Mouse (Mus musculus): ENCODE results near the gene Ttc21a. TPM values are rescaled to one million over a fixed set of nuclear protein-coding genes. Genes with fewer than 3 reads are reported as not detected.

Ttc21a gene
- total RNA-seq, 2 experiments from 2014 or later, result 1.1 to 2.6 TPM

GRCm38 (mm10) chr9:119939646-119940045 lies 2.2 kb downstream of the Ttc21a start:
- no peak for DNase-seq (ENCODE audit: low spot score in 2 of 2)

- DNase-seq (ENCODE audit: low spot score in 2 of 2), result no peak
These were observed 4.0 kb downstream of the Ttc21a start for GRCm38 (mm10) chr9:119941407-119941806.

- no peak for DNase-seq (ENCODE audit: low spot score in 2 of 2)
These were observed 4.5 kb downstream of the Ttc21a start for GRCm38 (mm10) chr9:119941861-119942260.

GRCm38 (mm10) chr9:119943326-119943725 lies 5.9 kb downstream of the Ttc21a start:
- DNase-seq (ENCODE audit: low spot score in 2 of 2), result no peak

GRCm38 (mm10) chr9:119945173-119945900 lies 7.9 kb downstream of the Ttc21a start:
- DNase-seq (ENCODE audit: low spot score in 2 of 2), result no peak

GRCm38 (mm10) chr9:119948804-119949203 lies 11.4 kb downstream of the Ttc21a start:
- no peak for DNase-seq (ENCODE audit: low spot score in 2 of 2)

- no peak for DNase-seq (ENCODE audit: low spot score in 2 of 2)
These were observed 13.0 kb downstream of the Ttc21a start for GRCm38 (mm10) chr9:119950434-119950833.

GRCm38 (mm10) chr9:119951388-119951787 lies 14.0 kb downstream of the Ttc21a start:
- DNase-seq (ENCODE audit: low spot score in 2 of 2), result no peak

GRCm38 (mm10) chr9:119958835-119959234 lies 21.4 kb downstream of the Ttc21a start:
- no peak for DNase-seq (ENCODE audit: low spot score in 2 of 2)

- no peak for DNase-seq (ENCODE audit: low spot score in 2 of 2)
These were observed 24.8 kb downstream of the Ttc21a start for GRCm38 (mm10) chr9:119962216-119962615.

- DNase-seq (ENCODE audit: low spot score in 2 of 2), result no peak
These were observed 25.7 kb downstream of the Ttc21a start for GRCm38 (mm10) chr9:119962987-119963667.

GRCm38 (mm10) chr9:119964206-119964605 lies 26.8 kb downstream of the Ttc21a start:
- no peak for DNase-seq (ENCODE audit: low spot score in 2 of 2)

- DNase-seq (ENCODE audit: low spot score in 2 of 2), result no peak
These were observed 27.8 kb downstream of the Ttc21a start for GRCm38 (mm10) chr9:119965186-119965585.

- no peak for DNase-seq (ENCODE audit: low spot score in 2 of 2)
These were observed 29.0 kb downstream of the Ttc21a start for GRCm38 (mm10) chr9:119966221-119966910.

- DNase-seq (ENCODE audit: low spot score in 2 of 2), result no peak
These were observed 32.4 kb downstream of the Ttc21a start for GRCm38 (mm10) chr9:119969811-119970210.

- no peak for DNase-seq (ENCODE audit: low spot score in 2 of 2)
These were observed 32.8 kb downstream of the Ttc21a start for GRCm38 (mm10) chr9:119970221-119970620.

- peak in 1 of 2 experiments; percentile 74 for DNase-seq (ENCODE audit: low spot score in 2 of 2)
These were observed 33.6 kb downstream of the Ttc21a start for GRCm38 (mm10) chr9:119970763-119971656.

- no peak for DNase-seq (ENCODE audit: low spot score in 2 of 2)
These were observed 34.8 kb downstream of the Ttc21a start for GRCm38 (mm10) chr9:119972166-119972565.

GRCm38 (mm10) chr9:119972582-119972981 lies 35.2 kb downstream of the Ttc21a start:
- DNase-seq (ENCODE audit: low spot score in 2 of 2), result peak in 1 of 2 experiments; percentile 33

- DNase-seq (ENCODE audit: low spot score in 2 of 2), result no peak
These were observed 35.9 kb downstream of the Ttc21a start for GRCm38 (mm10) chr9:119973281-119973680.
